Mouse (Mus musculus) telencephalon, adult 2 months (tissue): ENCODE data around the gene Srpk1.

ENCODE experiments used
- DNase-seq: peaks from one replicate; pipeline ENCODE4 v3.0.0-alpha.2; 2011; ENCODE audit warnings: low read depth, low spot score

Gene Srpk1

GRCm38 (mm10) chr17:28615332-28615731 is 7.2 kb downstream of the Srpk1 start:
- DNase-seq, result no peak

DNA sequence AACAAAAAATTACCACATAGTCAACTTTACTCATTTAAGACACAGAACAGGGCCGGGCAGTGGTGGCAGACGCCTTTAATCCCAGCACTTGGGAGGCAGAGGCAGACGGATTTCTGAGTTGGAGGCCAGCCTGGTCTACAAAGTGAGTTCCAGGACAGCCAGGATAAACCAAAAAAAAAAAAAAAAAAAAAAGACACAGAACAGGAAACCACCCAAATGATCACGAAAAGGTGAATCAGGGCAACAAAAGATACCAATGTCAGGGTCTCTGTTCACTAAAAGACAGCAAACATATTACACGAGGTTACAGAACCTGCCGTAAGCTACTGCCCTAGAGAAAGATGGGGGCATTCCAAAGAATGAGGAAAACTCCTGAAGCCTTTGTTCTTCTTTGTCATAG is 9.4 kb downstream of the Srpk1 start:
- no peak for DNase-seq

DNA sequence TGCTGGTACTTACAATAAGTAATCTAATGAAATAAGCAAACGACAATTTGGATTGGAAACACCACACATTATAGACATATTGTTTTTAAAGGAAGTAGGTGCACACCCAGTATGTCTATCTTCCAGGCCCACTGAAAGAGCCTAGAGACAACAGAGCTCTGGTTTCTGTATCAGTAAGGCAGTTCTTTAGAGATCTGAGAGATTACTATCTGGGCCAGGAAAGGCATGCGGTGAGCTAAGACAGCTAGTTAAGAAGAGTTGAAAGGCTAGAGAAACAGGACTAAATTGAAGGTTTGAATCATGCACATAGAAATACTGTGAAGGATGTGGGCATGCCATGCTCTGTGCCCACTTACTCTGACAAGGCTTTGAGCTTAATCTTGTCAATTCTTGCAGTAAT is 9.9 kb downstream of the Srpk1 start:
- DNase-seq, result no peak

DNA sequence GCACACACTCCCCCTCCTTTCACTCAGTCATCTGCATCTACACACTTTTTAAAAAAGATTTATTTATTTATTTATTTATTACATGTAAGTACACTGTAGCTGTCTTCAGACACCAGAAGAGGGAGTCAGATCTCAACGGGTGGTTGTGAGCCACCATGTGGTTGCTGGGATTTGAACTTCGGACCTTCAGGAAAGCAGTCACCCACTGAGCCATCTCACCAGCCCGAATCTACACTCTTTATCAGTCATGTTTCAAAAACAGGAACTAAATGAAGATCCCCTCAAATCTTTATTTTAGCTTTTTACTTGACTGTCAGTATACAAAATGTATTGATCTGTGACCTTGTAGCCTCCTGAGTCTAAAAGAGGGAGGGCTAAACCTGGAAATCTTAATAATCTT is 13.0 kb downstream of the Srpk1 start:
- DNase-seq, result no peak

GRCm38 (mm10) chr17:28601557-28602250 is 20.8 kb downstream of the Srpk1 start:
- no peak for DNase-seq

DNA sequence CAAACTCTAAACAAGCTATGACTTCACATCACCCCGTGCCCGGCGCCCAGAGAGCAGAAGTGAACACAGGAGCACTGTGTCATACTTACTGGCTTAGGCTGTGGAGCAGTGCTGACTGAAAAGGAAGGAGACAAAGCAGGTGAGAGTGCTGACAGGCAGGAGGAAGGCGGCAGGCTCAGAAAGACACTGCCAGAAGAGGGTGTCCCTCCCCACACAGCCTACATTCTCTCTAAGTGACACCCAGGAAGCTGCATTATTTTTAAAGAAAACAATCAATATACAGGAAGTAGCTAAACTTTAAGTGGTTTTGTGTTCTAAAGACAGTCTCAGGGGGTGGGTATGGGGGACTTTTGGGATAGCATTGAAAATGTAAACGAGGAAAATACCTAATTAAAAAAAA is 21.7 kb downstream of the Srpk1 start:
- DNase-seq, result no peak

GRCm38 (mm10) chr17:28593965-28594364 is 28.5 kb downstream of the Srpk1 start:
- no peak for DNase-seq

GRCm38 (mm10) chr17:28592998-28593397 is 29.5 kb downstream of the Srpk1 start:
- DNase-seq, result peak; percentile 48

- DNase-seq, result no peak
These were observed 31.0 kb downstream of the Srpk1 start for GRCm38 (mm10) chr17:28591476-28591875.

- no peak for DNase-seq
These were observed 31.9 kb downstream of the Srpk1 start for GRCm38 (mm10) chr17:28590596-28590995.

DNA sequence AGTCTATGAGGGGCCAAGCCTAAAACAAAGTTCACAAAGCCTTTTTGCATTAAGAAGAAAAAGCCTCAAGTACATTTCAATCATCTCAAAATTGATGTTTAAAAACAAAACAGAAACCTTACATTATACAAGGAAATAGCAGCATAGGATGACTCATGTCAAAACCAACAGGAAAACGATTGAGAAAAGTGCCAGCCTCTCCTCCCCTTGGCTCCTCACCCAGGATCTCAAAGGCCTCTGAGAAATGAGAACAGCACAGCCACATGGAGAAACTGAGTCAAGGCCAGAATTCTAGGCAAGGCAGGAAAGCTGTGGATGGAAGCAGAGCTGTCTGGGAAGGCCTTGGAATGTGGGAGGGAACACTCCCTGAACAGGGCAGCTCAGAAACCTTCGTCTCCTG is 33.9 kb downstream of the Srpk1 start:
- no peak for DNase-seq

DNA sequence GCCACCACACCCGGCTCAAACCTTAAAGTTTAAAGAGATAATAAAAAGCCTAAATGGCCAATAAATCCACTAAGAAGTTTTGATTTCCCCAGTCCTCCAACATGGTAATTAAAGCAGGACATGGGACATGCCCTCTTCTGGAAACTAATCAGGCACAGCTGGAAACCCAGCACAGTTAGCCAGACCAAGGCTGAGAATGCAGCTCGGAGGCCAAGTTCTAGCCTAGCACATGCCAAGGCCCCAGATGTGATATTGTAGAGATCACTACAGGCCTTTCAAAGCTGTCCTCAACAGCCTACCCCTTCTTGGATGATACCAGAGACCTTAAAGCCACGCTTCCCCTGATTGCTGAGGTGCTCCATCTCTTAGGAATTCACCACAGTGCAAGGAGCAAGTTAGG is 36.0 kb downstream of the Srpk1 start:
- no peak for DNase-seq

DNA sequence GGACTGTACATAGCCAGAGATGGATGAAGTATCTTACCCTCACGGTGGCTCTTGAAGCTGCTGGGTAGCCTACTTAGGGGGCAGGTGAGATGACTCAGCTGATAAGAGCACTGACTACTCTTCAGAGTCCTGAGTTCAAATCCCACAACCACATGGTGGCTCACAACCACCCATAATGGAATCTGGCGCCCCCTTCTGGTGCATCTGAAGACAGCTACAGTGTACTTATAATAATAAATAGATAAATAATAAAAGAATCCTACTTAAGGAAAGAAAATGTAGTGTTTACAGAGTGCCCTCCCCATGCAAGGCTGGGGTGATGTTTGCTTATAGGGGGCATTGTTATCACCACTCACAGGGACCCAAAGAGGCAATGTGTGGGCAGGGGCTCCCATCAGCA is 41.5 kb downstream of the Srpk1 start:
- DNase-seq, result no peak

- DNase-seq, result no peak
These were observed 42.1 kb downstream of the Srpk1 start for GRCm38 (mm10) chr17:28580396-28580795.

GRCm38 (mm10) chr17:28575244-28576125 is 47.0 kb downstream of the Srpk1 start, which contains the start of gene Lhfpl5:
Gene Lhfpl5, plus strand, starts transcription at chr17:28575641.
- no peak for DNase-seq

DNA sequence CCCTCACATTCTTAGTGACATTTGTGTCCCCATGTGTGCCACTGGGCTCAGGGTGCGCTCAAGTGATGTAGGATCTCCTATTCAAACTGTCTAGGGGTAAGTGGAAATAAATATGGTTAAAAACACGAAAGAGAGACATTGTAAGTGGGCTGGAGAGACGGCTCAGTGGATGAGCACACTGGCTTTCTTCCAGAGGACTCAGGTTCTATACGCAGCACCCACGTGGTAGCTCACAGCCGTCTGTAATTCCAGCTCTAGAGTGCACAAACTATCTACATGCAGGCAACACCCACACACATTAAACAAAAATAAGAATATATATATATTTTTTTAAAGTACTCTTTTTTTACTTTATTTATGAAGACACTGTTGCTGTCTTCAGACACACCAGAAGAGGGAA is 49.6 kb downstream of the Srpk1 start:
- peak; percentile 22 for DNase-seq

DNA sequence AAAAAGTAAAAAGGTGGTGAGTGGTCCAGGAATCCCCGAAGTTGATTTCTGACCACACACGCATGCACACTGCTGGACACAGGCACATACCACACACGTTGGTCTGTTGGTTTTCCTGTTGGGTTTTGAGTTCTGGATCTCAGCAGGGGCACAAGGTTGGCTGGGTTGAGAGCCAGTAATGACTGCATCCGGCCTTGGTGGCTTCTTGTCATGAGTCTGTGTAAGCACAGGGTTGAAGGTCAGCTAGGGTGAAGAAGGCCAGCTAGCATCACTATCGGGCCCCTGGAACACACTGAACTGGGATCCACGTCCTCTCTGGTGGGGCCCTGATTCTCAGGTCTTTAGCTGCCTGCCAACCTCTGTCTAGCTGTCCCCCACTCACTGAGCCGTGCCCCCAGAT is 50.0 kb downstream of the Srpk1 start:
- no peak for DNase-seq

DNA sequence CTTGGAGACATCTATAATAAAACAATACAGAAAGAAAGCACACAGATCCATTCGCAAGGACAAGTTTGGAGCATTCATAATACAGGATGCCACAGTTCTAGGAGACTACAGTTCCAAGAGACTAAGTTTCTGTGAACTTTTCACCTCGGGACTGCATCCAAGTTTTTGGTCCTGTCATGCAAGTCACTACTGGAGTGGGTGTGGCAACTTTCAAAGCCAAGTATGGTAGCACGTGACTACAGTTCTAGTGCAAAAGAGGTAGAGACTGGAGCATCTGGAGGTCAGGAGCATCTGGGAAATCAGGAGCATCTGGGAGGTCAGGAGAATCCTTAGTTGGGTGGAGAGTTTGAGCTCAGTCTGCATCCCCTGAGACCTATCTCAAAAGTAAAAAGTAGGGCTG is 50.6 kb downstream of the Srpk1 start:
- DNase-seq, result no peak

GRCm38 (mm10) chr17:28567541-28567940 is 55.0 kb downstream of the Srpk1 start:
- DNase-seq, result no peak

DNA sequence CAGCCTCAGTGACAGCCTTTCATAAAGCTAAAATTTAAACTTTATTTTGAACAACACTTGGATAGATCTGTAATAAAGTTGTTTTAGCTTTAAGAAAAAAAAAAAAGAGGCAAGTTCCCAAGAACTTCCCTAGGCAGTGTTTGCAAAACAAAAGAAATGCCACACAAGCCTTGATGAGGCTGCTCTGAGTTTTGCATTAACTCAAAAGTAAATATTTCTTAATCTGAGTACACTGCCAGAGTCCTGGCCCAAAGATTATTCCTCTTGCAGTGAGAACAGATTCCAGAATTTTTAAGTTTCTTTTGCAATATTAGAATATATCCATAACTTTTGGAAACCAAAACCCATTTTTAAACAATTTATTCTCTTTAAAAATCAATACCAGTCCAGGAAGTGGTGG is 57.3 kb downstream of the Srpk1 start:
- no peak for DNase-seq

GRCm38 (mm10) chr17:28561613-28562012 is 60.9 kb downstream of the Srpk1 start:
- DNase-seq, result no peak

DNA sequence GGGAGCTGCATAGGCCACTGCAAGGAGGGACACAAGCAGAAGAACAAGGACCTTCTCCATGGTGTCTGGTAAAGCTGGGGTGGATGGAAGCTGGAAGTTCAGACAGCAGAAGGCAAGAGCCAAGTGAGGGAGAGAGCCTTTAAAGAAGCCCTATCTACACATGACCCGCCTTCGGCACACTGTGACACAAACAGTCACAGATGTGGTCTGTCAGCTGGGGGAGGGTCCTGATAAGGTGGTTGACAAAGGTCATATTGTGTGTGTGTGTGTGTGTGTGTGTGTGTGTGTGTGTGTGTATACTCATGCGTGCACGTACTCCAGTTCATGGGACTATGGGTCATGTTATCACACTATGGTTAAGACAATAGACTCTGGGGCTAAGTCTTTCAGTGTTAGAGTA is 61.9 kb downstream of the Srpk1 start, which contains the start of gene Clps:
TSS of gene Clps (minus strand) at position 169 of the 400 bp plus-strand sequence.
- no peak for DNase-seq

- no peak for DNase-seq
These were observed 64.7 kb downstream of the Srpk1 start for GRCm38 (mm10) chr17:28557772-28558171.
